Mouse (Mus musculus): Measurements from ENCODE around the gene Ppp3cb.
"Not testable (repeated sequence)": the region's sequence is repeated elsewhere in the genome, so short reads cannot be mapped to it uniquely, and the experiment has no call there.

The Ppp3cb gene

GRCm38 (mm10) chr14:20546415-20546814 lies at the start of gene Ppp3cb:
Gene Ppp3cb, minus strand, starts transcription at chr14:20546573.
- peak; percentile 70 for DNase-seq (ENCODE audit: extremely low spot score, low read depth, low spot score)

- no peak for DNase-seq (ENCODE audit: extremely low spot score, low read depth, low spot score)
These were observed 49.4 kb upstream of the Ppp3cb start for GRCm38 (mm10) chr14:20595781-20596180.

GRCm38 (mm10) chr14:20587458-20587857 lies 41.1 kb upstream of the Ppp3cb start:
- no peak for DNase-seq (ENCODE audit: extremely low spot score, low read depth, low spot score)

- no peak for DNase-seq (ENCODE audit: extremely low spot score, low read depth, low spot score)
These were observed 32.5 kb upstream of the Ppp3cb start for GRCm38 (mm10) chr14:20578822-20579407.

GRCm38 (mm10) chr14:20576179-20576578 lies 29.8 kb upstream of the Ppp3cb start:
- DNase-seq (ENCODE audit: extremely low spot score, low read depth, low spot score), result peak; percentile 30

- not testable (repeated sequence) for DNase-seq (ENCODE audit: extremely low spot score, low read depth, low spot score)
These were observed 26.8 kb upstream of the Ppp3cb start for GRCm38 (mm10) chr14:20573196-20573595.

- no peak for DNase-seq (ENCODE audit: extremely low spot score, low read depth, low spot score)
These were observed 19.1 kb upstream of the Ppp3cb start for GRCm38 (mm10) chr14:20565256-20566021.

GRCm38 (mm10) chr14:20564692-20565091 lies 18.3 kb upstream of the Ppp3cb start:
- DNase-seq (ENCODE audit: extremely low spot score, low read depth, low spot score), result no peak

GRCm38 (mm10) chr14:20561897-20562296 lies 15.5 kb upstream of the Ppp3cb start:
- DNase-seq (ENCODE audit: extremely low spot score, low read depth, low spot score), result no peak

- DNase-seq (ENCODE audit: extremely low spot score, low read depth, low spot score), result no peak
These were observed 3.8 kb upstream of the Ppp3cb start for GRCm38 (mm10) chr14:20550136-20550535.

- no peak for DNase-seq (ENCODE audit: extremely low spot score, low read depth, low spot score)
These were observed 643 bp downstream of the Ppp3cb start for GRCm38 (mm10) chr14:20545529-20546331.

- DNase-seq (ENCODE audit: extremely low spot score, low read depth, low spot score), result no peak
These were observed 1.6 kb downstream of the Ppp3cb start for GRCm38 (mm10) chr14:20544467-20545411.

GRCm38 (mm10) chr14:20529643-20530042 lies 16.7 kb downstream of the Ppp3cb start:
- DNase-seq (ENCODE audit: extremely low spot score, low read depth, low spot score), result no peak

GRCm38 (mm10) chr14:20520179-20520578 lies 26.2 kb downstream of the Ppp3cb start:
- no peak for DNase-seq (ENCODE audit: extremely low spot score, low read depth, low spot score)

GRCm38 (mm10) chr14:20508424-20508823 lies 37.9 kb downstream of the Ppp3cb start:
- no peak for DNase-seq (ENCODE audit: extremely low spot score, low read depth, low spot score)

GRCm38 (mm10) chr14:20502966-20503365 lies 43.4 kb downstream of the Ppp3cb start:
- DNase-seq (ENCODE audit: extremely low spot score, low read depth, low spot score), result no peak

- no peak for DNase-seq (ENCODE audit: extremely low spot score, low read depth, low spot score)
These were observed 46.4 kb downstream of the Ppp3cb start for GRCm38 (mm10) chr14:20499982-20500381.

- no peak for DNase-seq (ENCODE audit: extremely low spot score, low read depth, low spot score)
These were observed 49.8 kb downstream of the Ppp3cb start, which contains the start of gene Mss51 for GRCm38 (mm10) chr14:20496603-20497002. Gene Mss51, minus strand, starts transcription at chr14:20496901.

GRCm38 (mm10) chr14:20486031-20486430 lies 60.3 kb downstream of the Ppp3cb start:
- no peak for DNase-seq (ENCODE audit: extremely low spot score, low read depth, low spot score)

- no peak for DNase-seq (ENCODE audit: extremely low spot score, low read depth, low spot score)
These were observed 64.2 kb downstream of the Ppp3cb start for GRCm38 (mm10) chr14:20482051-20482751.
